8 mouse cellular contexts compared by ENCODE assay signal in the genomic region with DNA sequence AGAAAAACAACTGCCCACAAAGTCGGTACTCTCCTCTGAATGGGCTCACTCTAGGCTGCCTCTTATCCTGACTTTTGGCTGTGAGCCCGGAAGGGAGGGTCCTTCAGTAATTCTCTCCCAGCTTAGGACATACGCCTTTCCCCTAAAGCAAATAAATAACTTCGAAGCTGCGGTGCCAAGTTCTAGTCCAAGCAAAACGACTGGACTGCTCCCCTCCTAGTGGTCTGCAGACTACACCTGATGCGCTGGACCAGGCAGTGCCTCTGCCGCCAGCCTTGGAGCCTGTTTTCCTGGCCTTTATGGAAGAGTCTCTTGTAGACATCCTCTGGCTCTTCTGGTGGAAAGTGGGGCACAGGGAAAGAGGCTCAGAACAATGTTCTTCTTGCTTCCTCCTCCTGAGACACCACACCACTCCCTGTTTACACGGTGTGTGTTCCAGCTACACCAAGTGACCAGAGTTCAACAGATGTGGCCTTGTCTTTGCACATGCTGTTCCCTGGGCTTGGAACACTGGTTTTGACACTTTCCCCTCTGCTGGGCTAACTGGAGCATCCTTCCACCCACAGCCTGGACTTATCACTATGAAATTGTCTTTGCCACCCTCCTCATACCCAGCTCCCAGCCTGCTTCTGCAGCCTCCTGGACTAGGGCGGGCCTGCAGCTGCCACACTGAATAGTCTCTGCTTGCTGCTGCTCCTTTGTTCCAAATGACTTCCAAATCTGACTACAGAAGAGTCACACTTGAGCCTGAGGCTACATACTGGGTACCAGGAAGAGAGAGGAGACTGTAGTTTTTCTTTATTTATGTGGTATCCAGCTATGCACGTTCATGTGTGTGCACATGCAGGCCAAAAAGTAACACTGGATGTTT. TPM values are rescaled to one million over a fixed set of nuclear protein-coding genes. Genes with fewer than 3 reads are reported as not detected.
DNase-seq lines count a peak whose midpoint lies in the region; ATAC-seq and TF ChIP-seq lines count a peak whose summit lies in the region.

No protein-coding gene starts in this region.

- H3K27ac ChIP-seq in intestine, embryonic 16.5 days (ENCODE audit: low read length), result peak overlapping the region; percentile 77
- H3K27ac ChIP-seq in lung, embryonic 14.5 days (ENCODE audit: low read depth), result peak overlapping the region; percentile 63; the same call in 1 of the 2 replicates

- H3K27me3 ChIP-seq in intestine, embryonic 16.5 days (replicated peaks; ENCODE audit: control insufficient read depth, insufficient read depth, low read length), result no peaks in the 10 kb centered on the region
- no peaks in the 10 kb centered on the region for H3K27me3 ChIP-seq in lung, embryonic 14.5 days (ENCODE audit: insufficient read depth, low read length)

- no peak overlapping the region for H3K4me2 ChIP-seq in intestine, embryonic 16.5 days (ENCODE audit: low read depth, low read length)
- no peak overlapping the region for H3K4me2 ChIP-seq in lung, embryonic 14.5 days

- no peaks in the 10 kb centered on the region for H3K9me3 ChIP-seq in intestine, embryonic 16.5 days (ENCODE audit: control insufficient read depth, low read length)
- no peaks in the 10 kb centered on the region for H3K9me3 ChIP-seq in lung, embryonic 14.5 days (ENCODE audit: low read depth, low read length)

- H3K4me1 ChIP-seq in intestine, embryonic 16.5 days (ENCODE audit: control insufficient read depth, insufficient read depth, low read length), result peaks cover 30% of the 10 kb centered on the region
- H3K4me1 ChIP-seq in lung, embryonic 14.5 days (ENCODE audit: insufficient read depth), result peaks cover 28% of the 10 kb centered on the region

- no peak; the same call in 1 of the 2 replicates for TF ChIP-seq CTCF in lung, embryonic 14.5 days (IDR thresholded peaks at IDR 0.05; ENCODE audit: low read depth)

- H3K9ac ChIP-seq in intestine, embryonic 16.5 days (ENCODE audit: low read depth, low read length), result peak overlapping the region; percentile 31
- no peak overlapping the region for H3K9ac ChIP-seq in lung, embryonic 14.5 days

- no peak for DNase-seq in frontal cortex, adult 2 months (ENCODE audit: extremely low spot score in 1 of 2, low spot score in 1 of 2)
- DNase-seq in brain, adult 2 months (ENCODE audit: low read depth, low spot score), result peak; percentile 58
- peak; percentile 94 for DNase-seq in heart, adult 18-20 months
- DNase-seq in lung, embryonic 14.5 days, result peak; percentile 97
- DNase-seq in ovary, postnatal 36 days (ENCODE audit: low spot score), result peak; percentile 76
- no peak for DNase-seq in cerebellum, adult 18-20 months

- H3K36me3 ChIP-seq in intestine, embryonic 16.5 days (ENCODE audit: control insufficient read depth, insufficient read depth, low read length), result no peaks in the 10 kb centered on the region
- no peaks in the 10 kb centered on the region for H3K36me3 ChIP-seq in lung, embryonic 14.5 days (ENCODE audit: insufficient read depth)

- peak; percentile 56 for ATAC-seq in frontal cortex, adult (ENCODE audit: low TSS enrichment)
- peak; percentile 75 for ATAC-seq in intestine, embryonic 16.5 days
- ATAC-seq in lung, embryonic 14.5 days (ENCODE audit: insufficient read depth), result peak; percentile 68

- no peak overlapping the region for H3K4me3 ChIP-seq in intestine, embryonic 16.5 days (ENCODE audit: low read length)
- H3K4me3 ChIP-seq in lung, embryonic 14.5 days (ENCODE audit: low read depth, low read length), result no peak overlapping the region

- 22% methylated on average over 11 of the region's 11 CpGs for WGBS in intestine, embryonic 16.5 days
- 22% methylated on average over 11 of the region's 11 CpGs for WGBS in lung, embryonic 14.5 days

RNA-seq across cellular contexts. Expression of a gene that starts 23.5 kb away (rescaled TPM):
- polyA plus RNA-seq in frontal cortex, adult 2 months (2012; rRNA removed), result 26.5 and 27.2 TPM in 2 replicates
- total RNA-seq in heart, adult 18-20 months (2021), result 10 to 100 TPM; 23.2 to 25.9 TPM
- 47.2 and 47.3 TPM in 2 replicates for polyA plus RNA-seq in intestine, embryonic 16.5 days (2015; fragmentation: Nextera tagmentation; extraction: Ambion mirVana)
- polyA plus RNA-seq in lung, embryonic 14.5 days (2014; fragmentation: Nextera tagmentation; extraction: Ambion mirVana), result 34.7 and 35.3 TPM in 2 replicates

RNA-seq across cellular contexts. Expression of a gene that starts 23.8 kb away (rescaled TPM):
- polyA plus RNA-seq in frontal cortex, adult 2 months (2012; rRNA removed), result 86.0 and 101 TPM in 2 replicates
- total RNA-seq in heart, adult 18-20 months (2021), result 10 to 100 TPM; 73.8 to 84.0 TPM
- 94.0 and 97.8 TPM in 2 replicates for polyA plus RNA-seq in intestine, embryonic 16.5 days (2015; fragmentation: Nextera tagmentation; extraction: Ambion mirVana)
- polyA plus RNA-seq in lung, embryonic 14.5 days (2014; fragmentation: Nextera tagmentation; extraction: Ambion mirVana), result 108 and 109 TPM in 2 replicates

RNA-seq across cellular contexts. Expression of a gene that starts 27.5 kb away (rescaled TPM):
- 46.3 and 53.3 TPM in 2 replicates for polyA plus RNA-seq in frontal cortex, adult 2 months (2012; rRNA removed)
- total RNA-seq in heart, adult 18-20 months (2021), result 100 to 1,000 TPM; 158 to 190 TPM
- polyA plus RNA-seq in intestine, embryonic 16.5 days (2015; fragmentation: Nextera tagmentation; extraction: Ambion mirVana), result 28.6 and 33.1 TPM in 2 replicates
- 3.0 and 3.5 TPM in 2 replicates for polyA plus RNA-seq in lung, embryonic 14.5 days (2014; fragmentation: Nextera tagmentation; extraction: Ambion mirVana)

Comparison
In these comparisons a context has a peak if more than half of its experiments do, and no peak if none do; other contexts are left out.
1. DNase-seq: peak in brain, adult 2 months (single experiment), heart, adult 18-20 months (2 of 2), lung, embryonic 14.5 days (single experiment) and ovary, postnatal 36 days (single experiment); none in frontal cortex, adult 2 months (0 of 2) and cerebellum, adult 18-20 months (0 of 2).
2. Peak in every context shown above with its lines, with median percentiles within 50 percentile points of each other: ATAC-seq.